Mouse (Mus musculus): ENCODE measurements around the gene Fchsd2. TPM values are rescaled to one million over a fixed set of nuclear protein-coding genes. Genes with fewer than 3 reads are reported as not detected.

Fchsd2 gene
- polyA plus RNA-seq, 1 experiment: 21.8 TPM

- no peaks in the 10 kb centered on the region for H3K4me1 ChIP-seq (ENCODE audit: control insufficient read depth, insufficient read depth, low read length)
- no peak overlapping the region for H3K4me3 ChIP-seq (ENCODE audit: insufficient read depth, low read length)
- TF ChIP-seq POLR2A (IDR thresholded peaks at IDR 0.05; ENCODE audit: extremely low read depth, insufficient read depth, low read length) (no peak), CTCF (IDR thresholded peaks at IDR 0.05; ENCODE audit: extremely low read depth, insufficient read depth, low read length) (no peak)
- H3K27ac ChIP-seq (ENCODE audit: insufficient read depth, low read length): no peak overlapping the region
Measured at GRCm38 (mm10) chr7:101094746-101095145, 2.1 kb downstream of the Fchsd2 start.

GRCm38 (mm10) chr7:101095560-101095959, 2.9 kb downstream of the Fchsd2 start:
- Histone ChIP-seq H3K27ac (ENCODE audit: insufficient read depth, low read length) (no peak overlapping the region), H3K4me3 (ENCODE audit: insufficient read depth, low read length) (no peak overlapping the region), H3K4me1 (ENCODE audit: control insufficient read depth, insufficient read depth, low read length) (no peaks in the 10 kb centered on the region)
- TF ChIP-seq POLR2A (IDR thresholded peaks at IDR 0.05; ENCODE audit: extremely low read depth, insufficient read depth, low read length) (no peak), CTCF (IDR thresholded peaks at IDR 0.05; ENCODE audit: extremely low read depth, insufficient read depth, low read length) (no peak)

- Histone ChIP-seq H3K27ac (ENCODE audit: insufficient read depth, low read length) (no peak overlapping the region), H3K4me1 (ENCODE audit: control insufficient read depth, insufficient read depth, low read length) (no peaks in the 10 kb centered on the region), H3K4me3 (ENCODE audit: insufficient read depth, low read length) (no peak overlapping the region)
- no peak for TF ChIP-seq POLR2A (IDR thresholded peaks at IDR 0.05; ENCODE audit: extremely low read depth, insufficient read depth, low read length)
- TF ChIP-seq CTCF (IDR thresholded peaks at IDR 0.05; ENCODE audit: extremely low read depth, insufficient read depth, low read length): no peak
Measured at GRCm38 (mm10) chr7:101096576-101096975, 3.9 kb downstream of the Fchsd2 start.

GRCm38 (mm10) chr7:101097084-101097483, 4.4 kb downstream of the Fchsd2 start:
- H3K27ac ChIP-seq (ENCODE audit: insufficient read depth, low read length): no peak overlapping the region

GRCm38 (mm10) chr7:101099981-101100380, 7.3 kb downstream of the Fchsd2 start:
- Histone ChIP-seq H3K4me3 (ENCODE audit: insufficient read depth, low read length) (no peak overlapping the region), H3K4me1 (ENCODE audit: control insufficient read depth, insufficient read depth, low read length) (no peaks in the 10 kb centered on the region), H3K27ac (ENCODE audit: insufficient read depth, low read length) (no peak overlapping the region)
- TF ChIP-seq POLR2A (IDR thresholded peaks at IDR 0.05; ENCODE audit: extremely low read depth, insufficient read depth, low read length): no peak
- TF ChIP-seq CTCF (IDR thresholded peaks at IDR 0.05; ENCODE audit: extremely low read depth, insufficient read depth, low read length): no peak

More at GRCm38 (mm10) chr7:101097084-101097483, 4.4 kb downstream of the Fchsd2 start:
- Histone ChIP-seq H3K4me1 (ENCODE audit: control insufficient read depth, insufficient read depth, low read length) (no peaks in the 10 kb centered on the region), H3K4me3 (ENCODE audit: insufficient read depth, low read length) (no peak overlapping the region)
- TF ChIP-seq POLR2A (IDR thresholded peaks at IDR 0.05; ENCODE audit: extremely low read depth, insufficient read depth, low read length) (no peak), CTCF (IDR thresholded peaks at IDR 0.05; ENCODE audit: extremely low read depth, insufficient read depth, low read length) (no peak)

GRCm38 (mm10) chr7:101101156-101101691, 8.6 kb downstream of the Fchsd2 start:
- no peak for TF ChIP-seq POLR2A (IDR thresholded peaks at IDR 0.05; ENCODE audit: extremely low read depth, insufficient read depth, low read length)
- no peak for TF ChIP-seq CTCF (IDR thresholded peaks at IDR 0.05; ENCODE audit: extremely low read depth, insufficient read depth, low read length)
- H3K4me3 ChIP-seq (ENCODE audit: insufficient read depth, low read length): no peak overlapping the region

GRCm38 (mm10) chr7:101106666-101107065, 14.0 kb downstream of the Fchsd2 start:
- no peak for TF ChIP-seq CTCF (IDR thresholded peaks at IDR 0.05; ENCODE audit: extremely low read depth, insufficient read depth, low read length)
- TF ChIP-seq POLR2A (IDR thresholded peaks at IDR 0.05; ENCODE audit: extremely low read depth, insufficient read depth, low read length): no peak
- Histone ChIP-seq H3K27ac (ENCODE audit: insufficient read depth, low read length) (no peak overlapping the region), H3K4me1 (ENCODE audit: control insufficient read depth, insufficient read depth, low read length) (peaks cover 1% of the 10 kb centered on the region; the same call in 1 of the 2 replicates), H3K4me3 (ENCODE audit: insufficient read depth, low read length) (no peak overlapping the region)

More at GRCm38 (mm10) chr7:101101156-101101691, 8.6 kb downstream of the Fchsd2 start:
- Histone ChIP-seq H3K4me1 (ENCODE audit: control insufficient read depth, insufficient read depth, low read length) (no peaks in the 10 kb centered on the region), H3K27ac (ENCODE audit: insufficient read depth, low read length) (no peak overlapping the region)

GRCm38 (mm10) chr7:101107073-101107810, 14.6 kb downstream of the Fchsd2 start:
- peak overlapping the region; percentile 97 for H3K4me3 ChIP-seq (ENCODE audit: insufficient read depth, low read length)
- TF ChIP-seq CTCF (IDR thresholded peaks at IDR 0.05; ENCODE audit: extremely low read depth, insufficient read depth, low read length) (no peak), POLR2A (IDR thresholded peaks at IDR 0.05; ENCODE audit: extremely low read depth, insufficient read depth, low read length) (no peak)
- peaks cover 1% of the 10 kb centered on the region; the same call in 1 of the 2 replicates for H3K4me1 ChIP-seq (ENCODE audit: control insufficient read depth, insufficient read depth, low read length)
- H3K27ac ChIP-seq (ENCODE audit: insufficient read depth, low read length): peak overlapping the region; percentile 8; the same call in 1 of the 2 replicates

GRCm38 (mm10) chr7:101107968-101108652, 15.4 kb downstream of the Fchsd2 start:
- peak overlapping the region; percentile 8; the same call in 1 of the 2 replicates for H3K27ac ChIP-seq (ENCODE audit: insufficient read depth, low read length)
- peak; percentile 40; the same call in 1 of the 2 replicates for TF ChIP-seq POLR2A (IDR thresholded peaks at IDR 0.05; ENCODE audit: extremely low read depth, insufficient read depth, low read length)
- peak; percentile 43 for TF ChIP-seq CTCF (IDR thresholded peaks at IDR 0.05; ENCODE audit: extremely low read depth, insufficient read depth, low read length)
- H3K4me1 ChIP-seq (ENCODE audit: control insufficient read depth, insufficient read depth, low read length): peaks cover 1% of the 10 kb centered on the region; the same call in 1 of the 2 replicates

More at GRCm38 (mm10) chr7:101107968-101108652, 15.4 kb downstream of the Fchsd2 start:
- H3K4me3 ChIP-seq (ENCODE audit: insufficient read depth, low read length): peak overlapping the region; percentile 97
